Mouse (Mus musculus) embryonic fibroblast, embryonic 13.5 days (primary cell): ENCODE measurements at regions not wholly inside any gene's neighbourhood (a gene's known extent, or its start where the extent isn't known, plus 50 kb on each side); places are given as distances from the start of the nearest gene placed in this dataset.

ENCODE experiments used
- CTCF ChIP-seq: IDR thresholded peaks from 2 replicates; pipeline ENCODE4 v1.5.1; 2011; ENCODE audit warnings: mild to moderate bottlenecking, control low read depth, low read length, moderate library complexity, borderline replicate concordance; ENCODE audit not compliant: insufficient read depth
- POLR2A ChIP-seq: IDR thresholded peaks from 2 replicates; pipeline ENCODE4 v1.6.1; 2011; ENCODE audit warnings: low read depth, mild to moderate bottlenecking, control low read depth, low read length, moderate library complexity

DNA sequence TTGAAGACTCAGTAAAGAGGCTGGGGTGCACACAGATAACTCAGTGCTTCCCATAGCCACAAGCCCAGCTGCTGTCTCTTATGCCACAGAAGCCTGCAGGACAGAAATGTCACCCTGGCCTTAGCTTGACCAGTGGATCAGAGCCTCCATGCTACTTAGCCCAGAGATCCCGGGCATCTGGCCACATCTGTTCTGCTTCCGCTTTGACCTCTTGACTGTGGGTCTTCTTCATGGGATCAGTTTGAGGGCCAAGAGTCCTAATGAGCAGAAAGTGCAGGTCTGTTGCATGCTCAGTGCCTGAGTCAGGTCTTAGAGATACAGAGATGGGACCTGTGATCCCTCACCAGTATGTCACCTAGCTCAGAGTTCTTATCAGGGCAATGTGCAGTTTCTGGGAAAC is 85.5 kb upstream of the Twist2 start:
- TF ChIP-seq CTCF (no peak), POLR2A (no peak)
